Mouse (Mus musculus) CD8-positive naive resting alpha-beta T cell, adult 2 months (primary cell): ENCODE results near the gene Lexm.

ENCODE experiments used
- DNase-seq, 2 experiments: peaks; one replicate each; pipeline ENCODE4 v3.0.0; 2022; ENCODE audit warnings: low read depth in 2 of 2, low spot score in 2 of 2

The Lexm gene

GRCm38 (mm10) chr4:106627809-106628208 lies 10.8 kb upstream of the Lexm start:
- no peak for DNase-seq

GRCm38 (mm10) chr4:106624271-106624670 lies 7.2 kb upstream of the Lexm start:
- no peak for DNase-seq

GRCm38 (mm10) chr4:106622712-106623111 lies 5.7 kb upstream of the Lexm start:
- DNase-seq = no peak

GRCm38 (mm10) chr4:106622030-106622493 lies 5.0 kb upstream of the Lexm start, which contains the start of gene Ttc22:
Gene Ttc22 (plus strand): TSS chr4:106622432.
- no peak for DNase-seq

DNA sequence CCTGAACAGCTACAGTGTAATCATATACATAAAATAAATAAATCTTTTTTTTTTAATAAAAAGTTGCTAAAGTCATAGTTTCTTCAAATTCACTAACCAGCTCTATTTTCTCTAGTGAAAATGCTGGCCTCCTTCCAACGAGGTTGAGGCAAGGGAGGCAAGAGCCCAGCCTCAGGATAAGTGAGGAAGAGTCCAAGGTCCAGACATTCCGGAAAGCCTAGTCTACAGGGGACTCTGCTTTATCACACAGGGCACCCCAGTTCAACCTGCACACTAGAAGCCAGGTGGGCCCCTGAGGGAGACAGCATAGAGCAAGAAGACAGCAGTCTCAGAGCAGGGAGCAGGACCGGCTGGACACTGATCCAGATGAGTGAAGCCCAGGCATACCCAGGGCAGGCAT lies 4.4 kb upstream of the Lexm start:
- no peak for DNase-seq

GRCm38 (mm10) chr4:106618898-106619297 lies 1.9 kb upstream of the Lexm start:
- no peak for DNase-seq

DNA sequence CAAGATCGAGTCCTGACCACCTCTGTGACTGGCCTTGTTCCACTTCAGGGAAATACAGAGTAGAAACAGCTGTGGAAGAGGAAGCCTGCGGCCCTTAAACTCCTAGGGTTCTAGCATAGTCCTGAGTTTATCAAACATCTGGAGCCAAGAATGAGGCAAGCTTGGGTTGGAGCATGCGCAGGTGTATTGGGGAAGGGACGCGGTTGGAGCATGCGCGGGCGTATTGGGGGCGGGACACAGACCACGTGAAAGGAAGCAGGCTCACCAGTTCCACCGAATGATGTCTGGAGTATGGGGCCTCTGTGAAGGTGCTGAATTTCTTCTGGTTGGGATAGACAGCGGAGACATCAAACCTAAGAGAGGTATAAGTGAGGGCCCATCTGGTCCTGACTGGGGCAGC lies 1.4 kb downstream of the Lexm start:
- no peak for DNase-seq

- no peak for DNase-seq
Observed at GRCm38 (mm10) chr4:106614881-106615280, 2.2 kb downstream of the Lexm start.

DNA sequence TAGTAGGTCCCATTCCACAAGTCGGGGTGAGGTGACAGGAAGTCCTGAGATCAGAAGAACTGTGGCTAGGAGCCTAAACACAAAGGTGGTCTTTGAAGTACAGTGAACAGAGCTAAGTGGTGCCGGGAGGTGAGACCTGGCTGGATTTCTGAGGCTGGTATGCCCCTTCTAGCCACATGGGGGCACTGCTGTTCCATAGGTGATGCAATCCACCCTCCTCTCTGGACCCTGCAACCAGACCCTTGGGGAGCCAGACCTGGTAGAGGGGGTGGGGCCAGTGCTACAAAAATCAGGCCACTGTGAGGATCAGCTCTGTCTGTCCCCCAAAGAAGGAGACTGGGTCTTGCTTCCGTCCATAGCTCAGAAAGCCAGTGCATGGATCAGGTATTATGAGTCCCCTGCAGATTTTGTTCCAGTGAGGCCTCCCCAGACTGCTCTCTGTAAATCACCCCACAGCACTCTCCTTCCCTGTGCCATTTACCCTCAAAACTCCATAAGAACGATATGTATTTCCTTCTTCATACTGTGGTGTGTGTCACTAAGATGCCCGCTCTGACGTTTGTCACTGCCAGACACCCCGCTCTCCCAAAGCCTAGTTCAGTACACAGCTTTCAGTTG lies 2.8 kb downstream of the Lexm start:
- DNase-seq = peak; percentile 55 to 76

DNA sequence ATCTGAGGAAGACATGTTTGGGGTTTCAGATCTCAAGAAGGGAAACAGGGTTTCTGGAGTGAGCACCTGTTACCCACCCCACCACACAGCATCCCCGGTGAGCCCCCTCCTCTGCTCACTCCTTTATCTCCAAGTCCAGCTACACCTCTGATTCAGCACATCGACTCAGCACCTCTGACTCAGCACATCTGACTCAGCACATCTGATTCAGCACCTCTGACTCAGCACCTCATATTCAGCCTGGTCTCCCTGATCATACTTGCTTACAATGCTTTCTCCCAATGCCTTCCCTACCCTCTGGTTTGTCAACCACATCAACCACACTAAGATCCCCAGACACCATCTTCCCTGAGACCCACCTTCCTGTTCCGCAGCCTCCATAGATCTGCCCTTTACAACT lies 3.5 kb downstream of the Lexm start:
- no peak for DNase-seq

DNA sequence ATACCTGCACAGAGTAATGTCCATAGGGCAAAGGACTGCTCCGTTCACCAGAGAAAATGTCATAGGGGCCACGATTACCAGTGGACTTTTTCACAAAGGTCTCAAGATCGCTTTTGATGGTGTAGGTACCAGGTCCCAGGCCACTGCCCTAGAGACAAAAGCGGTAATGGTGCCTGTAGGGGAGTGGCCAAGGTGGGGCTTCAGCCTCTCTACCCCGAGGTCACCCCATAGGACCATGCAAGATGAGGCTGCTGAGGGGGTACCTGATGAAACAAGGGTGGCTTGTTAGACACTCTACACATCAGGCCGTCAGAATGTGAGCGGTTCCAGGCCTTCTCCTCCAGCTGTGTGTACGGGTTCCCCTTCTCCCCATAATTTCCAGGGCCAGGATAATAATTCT lies 3.9 kb downstream of the Lexm start:
- DNase-seq = no peak

DNA sequence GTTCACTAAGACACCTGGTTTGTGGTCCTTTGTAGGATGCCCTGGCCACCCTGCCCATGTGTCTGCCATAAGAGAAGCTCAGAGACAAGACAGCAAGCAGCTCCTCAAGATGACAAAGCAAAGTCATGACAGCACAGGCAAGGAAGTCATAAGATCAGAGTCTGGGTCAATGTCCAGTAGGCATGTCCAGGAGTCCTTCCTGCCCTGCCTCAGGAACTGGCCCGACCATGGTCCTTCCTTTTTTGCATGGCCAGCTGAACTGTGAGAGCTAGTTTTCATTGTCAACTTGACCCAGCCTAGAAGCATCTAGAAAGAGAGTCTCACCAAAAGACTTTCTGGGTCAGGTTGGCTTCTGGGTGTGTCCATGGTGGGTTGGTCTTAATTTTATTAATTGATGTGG lies 9.1 kb downstream of the Lexm start:
- DNase-seq = no peak

DNA sequence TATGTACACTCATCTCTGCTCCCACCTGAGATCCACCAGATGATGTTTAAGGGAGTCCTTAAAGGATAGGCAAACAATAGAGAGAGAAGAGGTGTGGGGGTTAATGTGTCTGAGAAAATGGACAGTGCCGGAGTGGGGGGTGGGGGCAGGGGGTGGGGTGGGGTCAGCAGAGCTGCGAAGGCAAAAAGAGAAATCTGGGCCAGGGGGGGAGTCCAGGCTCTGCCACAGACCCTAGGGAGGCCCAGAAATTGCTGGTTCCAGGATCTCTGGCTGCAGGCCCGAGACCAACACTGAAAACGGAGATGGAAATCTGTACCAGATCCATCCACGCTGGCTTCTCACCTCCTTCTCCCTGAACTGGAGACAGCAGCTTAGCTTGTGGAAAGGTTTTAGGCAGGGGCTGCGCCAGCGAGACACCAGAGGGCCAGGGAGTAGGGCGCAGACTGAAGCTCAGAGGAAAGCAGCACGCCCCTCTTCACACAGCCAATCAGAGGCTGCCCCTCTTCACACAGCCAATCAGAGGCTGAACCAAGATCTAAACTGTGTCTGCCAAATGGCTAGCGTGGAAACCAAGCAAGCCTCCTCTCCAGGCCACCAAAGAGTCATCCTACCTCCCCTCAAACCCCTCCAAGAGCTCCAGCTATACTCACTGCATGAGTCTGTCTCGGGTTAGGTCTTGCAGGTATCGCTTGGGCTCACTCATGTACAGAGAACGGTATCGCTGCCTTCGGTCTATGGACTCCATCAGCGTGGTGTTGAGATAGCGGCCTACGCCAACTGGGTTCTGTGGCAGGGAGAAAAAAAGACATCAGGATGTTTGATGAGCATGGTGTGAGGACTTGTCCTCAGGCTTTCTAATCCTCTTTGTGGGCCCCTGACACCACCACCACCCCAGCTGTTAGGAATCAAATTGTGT lies 10.1 kb downstream of the Lexm start:
- no peak for DNase-seq

DNA sequence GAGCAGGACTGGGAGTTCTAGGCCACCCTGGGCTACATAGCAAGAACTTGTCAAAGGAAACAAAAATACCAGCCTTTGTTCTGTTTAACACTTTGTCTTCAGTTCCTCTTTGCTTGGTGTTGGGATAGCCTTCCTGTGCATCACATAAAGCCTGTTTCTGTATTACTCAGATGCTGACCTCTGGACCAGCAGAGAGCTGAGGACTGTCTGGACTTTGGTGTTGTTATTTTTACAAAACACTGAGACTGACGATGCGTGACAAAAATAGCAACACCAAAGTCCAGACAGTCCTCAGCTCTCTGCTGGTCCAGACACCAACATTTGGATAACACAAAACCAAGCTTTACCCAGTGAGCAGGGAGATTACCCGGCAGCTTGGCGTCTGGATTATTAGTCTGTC lies 16.3 kb downstream of the Lexm start:
- no peak for DNase-seq

DNA sequence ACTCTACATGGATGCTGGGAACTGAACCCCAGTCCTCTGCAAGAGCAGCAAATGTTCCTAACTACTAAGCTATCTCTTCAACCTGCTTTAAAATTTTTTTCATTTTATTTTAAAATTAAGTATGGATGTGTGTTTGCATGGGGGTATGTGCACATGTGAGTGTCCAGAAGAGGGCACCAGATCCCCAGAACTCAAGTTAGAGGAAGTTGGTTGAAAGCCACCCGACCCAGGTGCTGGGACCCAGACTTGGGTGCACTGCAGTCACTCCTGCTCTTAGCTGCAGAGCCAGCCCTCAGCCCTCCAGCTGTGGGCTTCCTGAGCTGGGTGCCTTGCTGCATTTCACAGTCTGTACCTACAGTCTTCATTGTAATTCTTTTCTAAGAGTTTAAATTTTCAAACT lies 17.6 kb downstream of the Lexm start:
- DNase-seq = no peak

- DNase-seq = no peak
Observed at GRCm38 (mm10) chr4:106597741-106598140, 19.3 kb downstream of the Lexm start.

GRCm38 (mm10) chr4:106597055-106597454 lies 20.0 kb downstream of the Lexm start:
- DNase-seq = no peak

GRCm38 (mm10) chr4:106596200-106596599 lies 20.8 kb downstream of the Lexm start:
- DNase-seq = no peak

- no peak for DNase-seq
Observed at GRCm38 (mm10) chr4:106593636-106594035, 23.4 kb downstream of the Lexm start.

- DNase-seq = no peak
Observed at GRCm38 (mm10) chr4:106590871-106591270, 26.2 kb downstream of the Lexm start.

GRCm38 (mm10) chr4:106590142-106590541 lies 26.9 kb downstream of the Lexm start:
- peak in 1 of 2 experiments; percentile 10 for DNase-seq

DNA sequence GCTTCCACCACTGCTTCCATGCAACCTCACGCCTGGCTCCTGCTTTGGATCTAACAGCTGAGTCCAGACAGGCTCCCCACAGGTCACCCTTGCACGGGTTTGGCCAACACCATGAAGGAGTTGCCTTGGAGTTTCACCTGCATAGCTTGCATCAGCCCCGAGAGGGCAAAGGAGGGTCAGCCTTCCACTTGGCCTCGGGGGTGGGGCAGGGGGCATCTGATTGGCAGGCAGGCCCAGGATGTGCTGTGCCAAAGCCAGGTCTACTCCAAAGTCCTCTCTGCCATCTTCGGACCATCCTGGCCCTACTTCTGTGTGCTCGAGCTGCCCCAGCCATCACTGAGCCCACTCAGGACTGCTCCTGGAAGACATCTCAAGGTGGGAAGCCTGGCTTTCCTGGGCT lies 30.0 kb downstream of the Lexm start:
- DNase-seq = no peak
